Mouse (Mus musculus) erythroid progenitor cell, adult 5-6 weeks (primary cell): Measurements from ENCODE around the gene Fryl. TPM values are rescaled to one million over a fixed set of nuclear protein-coding genes. Genes with fewer than 3 reads are reported as not detected.

ENCODE experiments used
- ATAC-seq: replicated peaks from 2 replicates; pipeline ENCODE4 v1.8.0; 2016; ENCODE audit warnings: moderate number of reproducible peaks, mild to moderate bottlenecking, moderate TSS enrichment, inconsistent platforms; ENCODE audit not compliant: poor library complexity, low FRiP score, severe bottlenecking
- total RNA-seq, 2 experiments: library from RNA; stranded (forward) in 1 of 2; stranded (reverse) in 1 of 2; fragments of 150-400 nt in 1 of 2; fragments of 186-747, 209-891 nt in 1 of 2; gene quantifications; 2 replicates each; pipeline versions ENCODE4 v1.2.3 to v1.2.4; 2015 to 2017; ENCODE audit warnings: low replicate concordance in 2 of 2

Fryl gene
- total RNA-seq, 2 experiments from 2014 or later = 326 to 610 TPM

GRCm38 (mm10) chr5:73264122-73264521 is 7.7 kb upstream of the Fryl start:
- no peak for ATAC-seq

GRCm38 (mm10) chr5:73257723-73258122 is 1.3 kb upstream of the Fryl start:
- ATAC-seq = no peak

GRCm38 (mm10) chr5:73257096-73257495 is 677 bp upstream of the Fryl start:
- peak; percentile 23 for ATAC-seq

- ATAC-seq = 0 out of 2 replicates have a peak, but pooled peaks have one; percentile 4
Measured at GRCm38 (mm10) chr5:73255321-73256251, 833 bp downstream of the Fryl start.

GRCm38 (mm10) chr5:73254660-73255059 is 1.8 kb downstream of the Fryl start:
- ATAC-seq = no peak

- no peak for ATAC-seq
Measured at GRCm38 (mm10) chr5:73252739-73253138, 3.7 kb downstream of the Fryl start.

- ATAC-seq = no peak
Measured at GRCm38 (mm10) chr5:73249341-73249740, 7.1 kb downstream of the Fryl start.

GRCm38 (mm10) chr5:73248211-73248610 is 8.2 kb downstream of the Fryl start:
- ATAC-seq = no peak

- ATAC-seq = peak; percentile 74
Measured at GRCm38 (mm10) chr5:73246414-73246813, 10.0 kb downstream of the Fryl start.

GRCm38 (mm10) chr5:73244403-73244802 is 12.0 kb downstream of the Fryl start:
- ATAC-seq = no peak

GRCm38 (mm10) chr5:73241966-73242365 is 14.5 kb downstream of the Fryl start:
- no peak for ATAC-seq

- ATAC-seq = no peak
Measured at GRCm38 (mm10) chr5:73241332-73241731, 15.1 kb downstream of the Fryl start.

- ATAC-seq = no peak
Measured at GRCm38 (mm10) chr5:73240391-73240790, 16.0 kb downstream of the Fryl start.

GRCm38 (mm10) chr5:73236894-73237334 is 19.5 kb downstream of the Fryl start:
- ATAC-seq = no peak

- ATAC-seq = no peak
Measured at GRCm38 (mm10) chr5:73235201-73235600, 21.2 kb downstream of the Fryl start.

GRCm38 (mm10) chr5:73233018-73233881 is 23.2 kb downstream of the Fryl start:
- peak; percentile 53; the same call in 1 of the 2 replicates for ATAC-seq

- no peak for ATAC-seq
Measured at GRCm38 (mm10) chr5:73232267-73232666, 24.2 kb downstream of the Fryl start.

- ATAC-seq = no peak
Measured at GRCm38 (mm10) chr5:73231835-73232234, 24.6 kb downstream of the Fryl start.

- no peak for ATAC-seq
Measured at GRCm38 (mm10) chr5:73230171-73230570, 26.2 kb downstream of the Fryl start.

- no peak for ATAC-seq
Measured at GRCm38 (mm10) chr5:73229467-73229866, 27.0 kb downstream of the Fryl start.
